Mouse (Mus musculus) stomach, embryonic 14.5 days (tissue): ENCODE data around the gene Surf4. TPM values are rescaled to one million over a fixed set of nuclear protein-coding genes. Genes with fewer than 3 reads are reported as not detected.

Experiments used
- ATAC-seq: fragments of 200-750 bp; cut with Nextera tagmentation; 2 replicates; pipeline ENCODE4 v1.8.0; 2017; ENCODE audit warnings: low read depth, moderate TSS enrichment; ENCODE audit not compliant: insufficient number of reproducible peaks, insufficient read depth, low FRiP score
- H3K27ac ChIP-seq: fragments of 300-500 bp; sonication (generic); 2 replicates; pipeline ENCODE4 v1.5.1; 2014; ENCODE audit warnings: mild to moderate bottlenecking, low read length, moderate library complexity, mixed read lengths
- H3K27me3 ChIP-seq: fragments of 300-500 bp; sonication (generic); 2 replicates; pipeline ENCODE4 v1.6.1; 2014; ENCODE audit warnings: low read length, control low read depth, mixed read lengths; ENCODE audit not compliant: control insufficient read depth, insufficient read depth
- H3K36me3 ChIP-seq: fragments of 300-500 bp; sonication (generic); 2 replicates; pipeline ENCODE4 v1.6.1; 2014; ENCODE audit warnings: mild to moderate bottlenecking, control low read depth, low read length, moderate library complexity, mixed read lengths; ENCODE audit not compliant: control insufficient read depth, insufficient read depth
- H3K4me1 ChIP-seq: fragments of 300-500 bp; sonication (generic); 2 replicates; pipeline ENCODE4 v1.6.1; 2014; ENCODE audit warnings: low read length, control low read depth, mixed read lengths; ENCODE audit not compliant: control insufficient read depth, insufficient read depth
- H3K4me2 ChIP-seq: fragments of 300-500 bp; sonication (generic); replicated peaks from 2 replicates; pipeline ENCODE4 v1.6.1; 2014; ENCODE audit warnings: low read depth, low read length, control low read depth
- H3K4me3 ChIP-seq: fragments of 300-500 bp; sonication (generic); 2 replicates; pipeline ENCODE4 v1.5.1; 2014; ENCODE audit warnings: low read depth, low read length, control low read depth
- H3K9ac ChIP-seq: fragments of 300-500 bp; sonication (generic); replicated peaks from 2 replicates; pipeline ENCODE4 v1.6.1; 2014; ENCODE audit warnings: low read depth, mild to moderate bottlenecking, control low read depth, low read length, moderate library complexity, mixed read lengths
- H3K9me3 ChIP-seq: fragments of 300-500 bp; sonication (generic); 2 replicates; pipeline ENCODE4 v1.6.1; 2016; ENCODE audit warnings: low read depth, low read length, control low read depth; ENCODE audit not compliant: control insufficient read depth
- WGBS: fragments of 180-500 bp; shearing (Covaris S2); extraction: QIAGEN DNeasy Blood & Tissue Kit; methylation state at CpG from one replicate; pipeline ENCODE4 v1.1.7; 2014; 5-methylcytosine and 5-hydroxymethylcytosine counted together
- polyA plus RNA-seq: library from polyadenylated mRNA; unstranded; fragments of >200 nt; fragmentation: Nextera tagmentation; extraction: Ambion mirVana; gene quantifications from 2 replicates; pipeline ENCODE4 v1.2.1, GENCODE M21; 2014

Surf4 gene
- polyA plus RNA-seq, 1 experiment from 2014 or later = 199 TPM

DNA sequence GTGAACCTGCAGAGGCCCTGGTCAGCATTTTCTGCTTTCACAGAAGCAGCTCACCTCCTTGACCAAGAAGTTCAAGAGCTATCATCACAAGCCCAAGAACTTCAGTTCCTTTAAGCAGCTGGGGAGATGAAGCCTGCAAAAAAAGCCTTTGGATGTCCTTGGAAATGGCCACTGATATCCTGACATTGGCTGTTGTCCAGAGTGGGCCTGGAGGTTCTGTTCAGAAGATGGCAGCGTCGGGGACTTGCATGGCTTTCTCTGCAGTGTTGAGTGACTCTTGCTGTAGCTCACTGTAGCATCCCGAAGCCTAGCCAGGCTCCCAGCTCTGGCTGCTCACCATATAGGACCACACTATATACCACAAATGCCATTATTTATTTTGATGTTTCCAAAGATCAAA lies 14.0 kb downstream of the Surf4 start:
- peaks cover 63% of the 10 kb centered on the region for H3K36me3 ChIP-seq
- WGBS = 89% methylated on average over 3 of the region's 3 CpGs
- no peak overlapping the region for H3K9ac ChIP-seq

GRCm38 (mm10) chr2:26916738-26917137 lies 17.0 kb downstream of the Surf4 start:
- Histone ChIP-seq H3K9me3 (no peaks in the 10 kb centered on the region), H3K27ac (peak overlapping the region; percentile 69; the same call in 1 of the 2 replicates), H3K27me3 (no peaks in the 10 kb centered on the region), H3K4me1 (peaks cover 20% of the 10 kb centered on the region), H3K4me2 (peak overlapping the region; percentile 94), H3K36me3 (peaks cover 61% of the 10 kb centered on the region), H3K4me3 (peak overlapping the region; percentile 73), H3K9ac (peak overlapping the region; percentile 85)
- WGBS = 2% methylated on average over 13 of the region's 13 CpGs
- ATAC-seq = no peak

More for the DNA sequence above, 14.0 kb downstream of the Surf4 start:
- no peaks in the 10 kb centered on the region for H3K9me3 ChIP-seq
- no peaks in the 10 kb centered on the region for H3K27me3 ChIP-seq
- H3K4me1 ChIP-seq = peaks cover 11% of the 10 kb centered on the region; the same call in 1 of the 2 replicates
- no peak overlapping the region for H3K27ac ChIP-seq
- no peak overlapping the region for H3K4me3 ChIP-seq
- no peak overlapping the region for H3K4me2 ChIP-seq
- ATAC-seq = no peak

DNA sequence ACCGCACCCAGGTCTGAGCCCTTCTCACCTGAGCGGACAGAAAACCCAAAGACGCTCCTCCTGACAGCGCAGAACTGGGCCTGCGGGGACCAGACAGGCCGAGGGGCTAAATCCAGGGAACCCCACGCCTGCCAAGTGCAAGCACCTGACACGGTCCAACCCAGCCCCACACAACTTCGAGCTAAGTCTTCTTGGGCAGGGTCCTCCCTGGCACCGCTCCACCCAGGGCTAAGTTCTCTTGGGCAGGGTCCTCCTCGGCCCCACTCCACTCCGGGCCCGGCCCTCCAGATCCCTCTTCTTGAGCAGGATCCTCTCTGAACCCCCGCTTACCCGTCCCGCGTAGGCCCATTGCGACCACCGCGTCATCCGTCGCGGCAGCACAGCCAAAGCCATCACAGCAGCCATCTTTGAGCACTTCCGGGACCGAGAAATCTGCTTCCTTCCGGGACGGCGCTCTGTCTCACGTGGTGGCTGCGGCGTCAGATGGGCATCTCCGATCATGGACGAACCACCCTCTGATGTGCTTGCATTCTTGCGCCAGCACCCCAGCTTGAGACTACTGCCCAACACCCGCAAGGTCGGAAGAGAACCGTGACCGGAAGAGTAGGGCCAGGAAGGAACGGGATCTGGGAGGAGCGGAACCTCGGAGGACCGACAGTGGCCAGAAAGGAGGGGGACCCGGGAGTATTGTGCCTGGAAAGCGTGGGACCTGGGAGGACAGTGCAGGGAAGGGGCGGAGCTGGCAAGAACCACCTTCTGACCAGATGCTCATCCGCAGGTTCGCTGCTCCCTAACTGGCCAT lies 17.6 kb downstream of the Surf4 start, which contains the start of the genes Surf2 and Surf1:
Surf2 (plus strand) TSS at position 441 of the 802 bp plus-strand sequence.
Surf1 (minus strand) TSS at position 604 of the 802 bp plus-strand sequence.
- WGBS = 1% methylated on average over 47 of the region's 47 CpGs
- peaks cover 21% of the 10 kb centered on the region for H3K4me1 ChIP-seq
- ATAC-seq = peak; percentile 79

GRCm38 (mm10) chr2:26914148-26914941 lies 19.4 kb downstream of the Surf4 start:
- Histone ChIP-seq H3K27me3 (no peaks in the 10 kb centered on the region), H3K4me3 (no peak overlapping the region), H3K4me1 (peaks cover 23% of the 10 kb centered on the region), H3K9me3 (no peaks in the 10 kb centered on the region), H3K9ac (no peak overlapping the region), H3K36me3 (peaks cover 41% of the 10 kb centered on the region), H3K27ac (no peak overlapping the region), H3K4me2 (no peak overlapping the region)
- WGBS = 64% methylated on average over 8 of the region's 8 CpGs
- no peak for ATAC-seq

More for the DNA sequence above, 17.6 kb downstream of the Surf4 start, which contains the start of the genes Surf2 and Surf1:
- H3K4me2 ChIP-seq = peak within 1 kb of the TSS; percentile 94
- no peaks in the 10 kb centered on the region for H3K27me3 ChIP-seq
- H3K9ac ChIP-seq = peak within 1 kb of the TSS; percentile 85
- peaks cover 59% of the 10 kb centered on the region for H3K36me3 ChIP-seq
- H3K4me3 ChIP-seq = peak within 1 kb of the TSS; percentile 73
- H3K9me3 ChIP-seq = no peaks in the 10 kb centered on the region
- H3K27ac ChIP-seq = peak within 1 kb of the TSS; percentile 69

- H3K9ac ChIP-seq = no peak overlapping the region
- WGBS = 85% methylated on average over 17 of the region's 17 CpGs
- no peak overlapping the region for H3K4me3 ChIP-seq
- H3K4me2 ChIP-seq = no peak overlapping the region
- H3K27ac ChIP-seq = no peak overlapping the region
- H3K4me1 ChIP-seq = peaks cover 29% of the 10 kb centered on the region
- H3K9me3 ChIP-seq = no peaks in the 10 kb centered on the region
- no peaks in the 10 kb centered on the region for H3K27me3 ChIP-seq
- no peak for ATAC-seq
- H3K36me3 ChIP-seq = peaks cover 33% of the 10 kb centered on the region
Observed at GRCm38 (mm10) chr2:26913416-26914147, 20.1 kb downstream of the Surf4 start.

- ATAC-seq = no peak
- Histone ChIP-seq H3K27ac (no peak overlapping the region), H3K4me3 (peak overlapping the region; percentile 80), H3K36me3 (peaks cover 36% of the 10 kb centered on the region), H3K27me3 (no peaks in the 10 kb centered on the region), H3K9me3 (no peaks in the 10 kb centered on the region), H3K4me1 (peaks cover 32% of the 10 kb centered on the region), H3K4me2 (peak overlapping the region; percentile 92), H3K9ac (peak overlapping the region; percentile 96; the same call in 1 of the 2 replicates)
- WGBS = 72% methylated on average over 5 of the region's 5 CpGs
Observed at GRCm38 (mm10) chr2:26912253-26912770, 21.4 kb downstream of the Surf4 start.

- peak overlapping the region; percentile 92 for H3K4me2 ChIP-seq
- H3K27me3 ChIP-seq = no peaks in the 10 kb centered on the region
- H3K36me3 ChIP-seq = peaks cover 45% of the 10 kb centered on the region
- peak overlapping the region; percentile 89 for H3K27ac ChIP-seq
- no peaks in the 10 kb centered on the region for H3K9me3 ChIP-seq
- peak; percentile 11; the same call in 1 of the 2 replicates for ATAC-seq
- peak overlapping the region; percentile 80 for H3K4me3 ChIP-seq
- WGBS = under 1% methylated on average over 37 of the region's 37 CpGs
- H3K9ac ChIP-seq = peak overlapping the region; percentile 96
- peaks cover 29% of the 10 kb centered on the region for H3K4me1 ChIP-seq
Observed at GRCm38 (mm10) chr2:26910994-26911765, 22.5 kb downstream of the Surf4 start.
